ENCODE assay signal across 9 mouse cellular contexts in genomic region chr1:172528701-172529100, GRCm38 (mm10). TPM values are rescaled to one million over a fixed set of nuclear protein-coding genes. Genes with fewer than 3 reads are reported as not detected.
A peak's percentile ranks its signal among the peaks of the same experiment; 100 is the strongest.
DNase-seq lines count a peak whose midpoint lies in the region; ATAC-seq and TF ChIP-seq lines count a peak whose summit lies in the region.
"Had no signal": no experiment of that assay in that cellular context is flagged by ENCODE, and none has a peak within 500 bp of the region (broad histone marks: within the 10 kb centered on the region; RNA-seq: fewer than 3 reads in every experiment).

No protein-coding gene starts in this region.

- H3K4me3 ChIP-seq in cortical plate, adult 2 months (ENCODE audit: insufficient read depth, low read length) = no peak overlapping the region
- H3K4me3 ChIP-seq in intestine, embryonic 14.5 days (ENCODE audit: low read depth, low read length) = no peak overlapping the region
- H3K4me3 ChIP-seq in midbrain, embryonic 12.5 days = no peak overlapping the region
- H3K4me3 ChIP-seq: myocyte had no signal

- TF ChIP-seq CTCF in cortical plate, adult 2 months (IDR thresholded peaks at IDR 0.05; ENCODE audit: extremely low read depth, insufficient read depth, low read length) = peak; percentile 99

- H3K27ac ChIP-seq in cortical plate, adult 2 months (ENCODE audit: insufficient read depth, low read length) = no peak overlapping the region
- H3K27ac ChIP-seq in intestine, embryonic 14.5 days (ENCODE audit: low read depth) = no peak overlapping the region
- no peak overlapping the region for H3K27ac ChIP-seq in midbrain, embryonic 12.5 days (replicated peaks)

- no peak overlapping the region for H3K4me2 ChIP-seq in intestine, embryonic 14.5 days (ENCODE audit: low read length)
- no peak overlapping the region for H3K4me2 ChIP-seq in midbrain, embryonic 12.5 days (replicated peaks)

- H3K9me3 ChIP-seq in intestine, embryonic 14.5 days (ENCODE audit: control insufficient read depth, low read length) = no peaks in the 10 kb centered on the region
- H3K9me3 ChIP-seq in midbrain, embryonic 12.5 days = no peaks in the 10 kb centered on the region

- DNase-seq in gastrocnemius, postnatal 14 days = peak; percentile 87
- peak; percentile 92 for DNase-seq in intestine, embryonic 14.5 days (ENCODE audit: low spot score)
- peak; percentile 83 to 89 for DNase-seq in left cerebral cortex, postnatal 14 days (ENCODE audit: low spot score in 2 of 2)
- peak; percentile 67 for DNase-seq in skeletal muscle tissue, adult 2 months (ENCODE audit: low read depth, low spot score)
- DNase-seq in yolk sac, embryonic 10.5 days (ENCODE audit: low spot score) = peak; percentile 71

- H3K9ac ChIP-seq in intestine, embryonic 14.5 days (ENCODE audit: low read length) = no peak overlapping the region
- no peak overlapping the region for H3K9ac ChIP-seq in midbrain, embryonic 12.5 days (replicated peaks)

- 8% methylated on average over 7 of the region's 7 CpGs for WGBS in intestine, embryonic 14.5 days
- 6% methylated on average over 7 of the region's 7 CpGs for WGBS in midbrain, embryonic 12.5 days

- no peaks in the 10 kb centered on the region for H3K4me1 ChIP-seq in cortical plate, adult 2 months (ENCODE audit: control insufficient read depth, insufficient read depth, low read length)
- peaks cover 12% of the 10 kb centered on the region for H3K4me1 ChIP-seq in intestine, embryonic 14.5 days (replicated peaks; ENCODE audit: control insufficient read depth, insufficient read depth, low read length)
- peaks cover 27% of the 10 kb centered on the region for H3K4me1 ChIP-seq in midbrain, embryonic 12.5 days

- H3K36me3 ChIP-seq in intestine, embryonic 14.5 days (ENCODE audit: control insufficient read depth, insufficient read depth, low read length) = no peaks in the 10 kb centered on the region
- H3K36me3 ChIP-seq in midbrain, embryonic 12.5 days = no peaks in the 10 kb centered on the region

- intact Hi-C loops in gastrocnemius, postnatal 14 days (cut with DNase I; ENCODE audit: low total_unique reads) = no loop called here
- intact Hi-C loops in left cerebral cortex, postnatal 14 days (cut with DNase I) = loop anchor here (1.0 to 10.0 kb wide), 4 partner anchors 34 to 866 kb away; no protein-coding TSS in a partner anchor

- H3K27me3 ChIP-seq in intestine, embryonic 14.5 days (replicated peaks; ENCODE audit: control insufficient read depth, insufficient read depth, low read length) = peaks cover 3% of the 10 kb centered on the region; the same call in 1 of the 2 replicates
- peaks cover 40% of the 10 kb centered on the region for H3K27me3 ChIP-seq in midbrain, embryonic 12.5 days

- ATAC-seq in activated CD4-positive, CD25-positive, alpha-beta regulatory T cell, adult 4 months = peak; percentile 60
- ATAC-seq in intestine, embryonic 14.5 days (replicated peaks; ENCODE audit: low FRiP score, low TSS enrichment, low read depth) = peak; percentile 63
- ATAC-seq in midbrain, embryonic 12.5 days (ENCODE audit: low FRiP score, low read depth) = peak; percentile 68

- TF ChIP-seq POLR2A in cortical plate, adult 2 months (IDR thresholded peaks at IDR 0.05; ENCODE audit: extremely low read depth, insufficient read depth, low read length) = no peak

RNA-seq across cellular contexts. Expression of gene Cfap45, which starts 8.1 kb away (rescaled TPM):
- under 1 TPM; 0.09 to 0.75 TPM for polyA plus RNA-seq in activated CD4-positive, CD25-positive, alpha-beta regulatory T cell, adult 4 months (2017; shearing (Covaris generic))
- 3.3 and 3.6 TPM in 2 replicates for polyA plus RNA-seq in cortical plate, adult 2 months (2012; rRNA removed)
- under 1 TPM; 0.40 to 0.45 TPM for total RNA-seq in gastrocnemius, postnatal 14 days (2021)
- 1.1 and 1.9 TPM in 2 replicates for polyA plus RNA-seq in intestine, embryonic 14.5 days (2014; fragmentation: Nextera tagmentation; extraction: Ambion mirVana)
- 1 to 10 TPM; 3.6 to 3.7 TPM for total RNA-seq in left cerebral cortex, postnatal 14 days (2021)
- polyA plus RNA-seq in midbrain, embryonic 12.5 days (2016; fragmentation: Nextera tagmentation; extraction: Ambion mirVana) = 1.2 TPM in 2 replicates
- polyA plus RNA-seq: myocyte had no signal

RNA-seq across cellular contexts. Expression of gene Vsig8, which starts 27.0 kb away (rescaled TPM):
- polyA plus RNA-seq in activated CD4-positive, CD25-positive, alpha-beta regulatory T cell, adult 4 months (2017; shearing (Covaris generic)) = not detected
- polyA plus RNA-seq in cortical plate, adult 2 months (2012; rRNA removed) = 0.47 and 0.52 TPM in 2 replicates
- not detected for total RNA-seq in gastrocnemius, postnatal 14 days (2021)
- polyA plus RNA-seq in intestine, embryonic 14.5 days (2014; fragmentation: Nextera tagmentation; extraction: Ambion mirVana) = 0.27 and 0.35 TPM in 2 replicates
- under 1 TPM in 1 of 2 experiments, not detected in 1; 0.95 TPM for total RNA-seq in left cerebral cortex, postnatal 14 days (2021)
- polyA plus RNA-seq in midbrain, embryonic 12.5 days (2016; fragmentation: Nextera tagmentation; extraction: Ambion mirVana) = 0.15 TPM in 1 of 2 replicates, not detected in the other
- polyA plus RNA-seq: myocyte had no signal

RNA-seq across cellular contexts. Expression of gene Tagln2, which starts 28.9 kb away (rescaled TPM):
- 100 to 1,000 TPM; 319 to 387 TPM for polyA plus RNA-seq in activated CD4-positive, CD25-positive, alpha-beta regulatory T cell, adult 4 months (2017; shearing (Covaris generic))
- 15.8 and 18.0 TPM in 2 replicates for polyA plus RNA-seq in cortical plate, adult 2 months (2012; rRNA removed)
- 10 to 100 TPM; 60.4 to 61.2 TPM for total RNA-seq in gastrocnemius, postnatal 14 days (2021)
- 241 TPM in 2 replicates for polyA plus RNA-seq in intestine, embryonic 14.5 days (2014; fragmentation: Nextera tagmentation; extraction: Ambion mirVana)
- 10 to 100 TPM; 12.3 to 15.1 TPM for total RNA-seq in left cerebral cortex, postnatal 14 days (2021)
- polyA plus RNA-seq in midbrain, embryonic 12.5 days (2016; fragmentation: Nextera tagmentation; extraction: Ambion mirVana) = 37.0 and 45.9 TPM in 2 replicates

RNA-seq across cellular contexts. Expression of gene Igsf9, which starts 47.1 kb away (rescaled TPM):
- polyA plus RNA-seq in activated CD4-positive, CD25-positive, alpha-beta regulatory T cell, adult 4 months (2017; shearing (Covaris generic)) = not detected
- 15.6 and 16.2 TPM in 2 replicates for polyA plus RNA-seq in cortical plate, adult 2 months (2012; rRNA removed)
- total RNA-seq in gastrocnemius, postnatal 14 days (2021) = under 1 TPM; 0.37 to 0.51 TPM
- 40.9 and 44.3 TPM in 2 replicates for polyA plus RNA-seq in intestine, embryonic 14.5 days (2014; fragmentation: Nextera tagmentation; extraction: Ambion mirVana)
- total RNA-seq in left cerebral cortex, postnatal 14 days (2021) = 10 to 100 TPM; 10.9 to 15.2 TPM
- polyA plus RNA-seq in midbrain, embryonic 12.5 days (2016; fragmentation: Nextera tagmentation; extraction: Ambion mirVana) = 86.1 and 99.3 TPM in 2 replicates

RNA-seq across cellular contexts. Expression of gene Slamf9, which starts 53.5 kb away (rescaled TPM):
- polyA plus RNA-seq in activated CD4-positive, CD25-positive, alpha-beta regulatory T cell, adult 4 months (2017; shearing (Covaris generic)) = under 1 TPM in 1 of 2 experiments, not detected in 1; 0.25 TPM
- polyA plus RNA-seq in cortical plate, adult 2 months (2012; rRNA removed) = 1.3 and 1.4 TPM in 2 replicates
- under 1 TPM; 0.33 to 0.57 TPM for total RNA-seq in gastrocnemius, postnatal 14 days (2021)
- 1.8 and 2.0 TPM in 2 replicates for polyA plus RNA-seq in intestine, embryonic 14.5 days (2014; fragmentation: Nextera tagmentation; extraction: Ambion mirVana)
- total RNA-seq in left cerebral cortex, postnatal 14 days (2021) = under 1 TPM; 0.53 to 0.93 TPM
- polyA plus RNA-seq in midbrain, embryonic 12.5 days (2016; fragmentation: Nextera tagmentation; extraction: Ambion mirVana) = 0.18 TPM in 1 of 2 replicates, not detected in the other
